Mouse (Mus musculus): ENCODE measurements at regions not wholly inside any gene's neighbourhood (a gene's known extent, or its start where the extent isn't known, plus 50 kb on each side); places are given as distances from the start of the nearest gene placed in this dataset.

- Histone ChIP-seq H3K4me2 (ENCODE audit: low read depth) (no peak overlapping the region), H3K9ac (ENCODE audit: low read length) (no peak overlapping the region)
Observed at GRCm38 (mm10) chr17:92159325-92159724, 1039.5 kb upstream of the Adcyap1 start.

GRCm38 (mm10) chr17:92185740-92186139 lies 1013.1 kb upstream of the Adcyap1 start:
- 87% methylated on average over 1 of the region's 1 CpGs for WGBS
- Histone ChIP-seq H3K27ac (ENCODE audit: low read depth, low read length) (no peak overlapping the region), H3K4me2 (ENCODE audit: low read depth) (no peak overlapping the region), H3K9ac (ENCODE audit: low read length) (no peak overlapping the region), H3K36me3 (ENCODE audit: control insufficient read depth, insufficient read depth, low read length) (no peaks in the 10 kb centered on the region), H3K4me3 (ENCODE audit: low read depth, low read length) (no peak overlapping the region), H3K4me1 (ENCODE audit: control insufficient read depth, insufficient read depth, low read length) (no peaks in the 10 kb centered on the region), H3K9me3 (ENCODE audit: control insufficient read depth, low read length) (no peaks in the 10 kb centered on the region), H3K27me3 (ENCODE audit: control insufficient read depth, insufficient read depth, low read length) (no peaks in the 10 kb centered on the region)
- DNase-seq (ENCODE audit: low spot score) (no peak), ATAC-seq (ENCODE audit: insufficient read depth, low FRiP score, low TSS enrichment) (no peak)

More at GRCm38 (mm10) chr17:92159325-92159724, 1039.5 kb upstream of the Adcyap1 start:
- H3K27me3 ChIP-seq (ENCODE audit: control insufficient read depth, insufficient read depth, low read length): no peaks in the 10 kb centered on the region
- H3K4me1 ChIP-seq (ENCODE audit: control insufficient read depth, insufficient read depth, low read length): no peaks in the 10 kb centered on the region
- H3K9me3 ChIP-seq (ENCODE audit: control insufficient read depth, low read length): no peaks in the 10 kb centered on the region
- no peak overlapping the region for H3K4me3 ChIP-seq (ENCODE audit: low read depth, low read length)
- no peak for ATAC-seq (ENCODE audit: insufficient read depth, low FRiP score, low TSS enrichment)
- no peaks in the 10 kb centered on the region for H3K36me3 ChIP-seq (ENCODE audit: control insufficient read depth, insufficient read depth, low read length)
- 55% methylated on average over 1 of the region's 1 CpGs for WGBS
- no peak overlapping the region for H3K27ac ChIP-seq (ENCODE audit: low read depth, low read length)
- DNase-seq (ENCODE audit: low spot score): no peak

GRCm38 (mm10) chr17:92210730-92211129 lies 988.1 kb upstream of the Adcyap1 start:
- H3K4me2 ChIP-seq (ENCODE audit: low read depth): no peak overlapping the region
- H3K27ac ChIP-seq (ENCODE audit: low read depth, low read length): no peak overlapping the region
- no peaks in the 10 kb centered on the region for H3K4me1 ChIP-seq (ENCODE audit: control insufficient read depth, insufficient read depth, low read length)
- H3K4me3 ChIP-seq (ENCODE audit: low read depth, low read length): no peak overlapping the region
- no peak overlapping the region for H3K9ac ChIP-seq (ENCODE audit: low read length)
- H3K9me3 ChIP-seq (ENCODE audit: control insufficient read depth, low read length): no peaks in the 10 kb centered on the region
- no peaks in the 10 kb centered on the region for H3K36me3 ChIP-seq (ENCODE audit: control insufficient read depth, insufficient read depth, low read length)
- H3K27me3 ChIP-seq (ENCODE audit: control insufficient read depth, insufficient read depth, low read length): no peaks in the 10 kb centered on the region
- peak; percentile 12 for DNase-seq (ENCODE audit: low spot score)
- ATAC-seq (ENCODE audit: insufficient read depth, low FRiP score, low TSS enrichment): 0 out of 2 replicates have a peak, but pooled peaks have one; percentile 61

- WGBS: 79% methylated on average over 2 of the region's 2 CpGs
- ATAC-seq (ENCODE audit: insufficient read depth, low FRiP score, low TSS enrichment): no peak
- H3K4me3 ChIP-seq (ENCODE audit: low read depth, low read length): no peak overlapping the region
Observed at GRCm38 (mm10) chr17:92216464-92216863, 982.4 kb upstream of the Adcyap1 start.

More at GRCm38 (mm10) chr17:92216464-92216863, 982.4 kb upstream of the Adcyap1 start:
- no peak for DNase-seq (ENCODE audit: low spot score)
- Histone ChIP-seq H3K4me2 (ENCODE audit: low read depth) (no peak overlapping the region), H3K9me3 (ENCODE audit: control insufficient read depth, low read length) (no peaks in the 10 kb centered on the region), H3K9ac (ENCODE audit: low read length) (no peak overlapping the region), H3K27ac (ENCODE audit: low read depth, low read length) (no peak overlapping the region), H3K4me1 (ENCODE audit: control insufficient read depth, insufficient read depth, low read length) (no peaks in the 10 kb centered on the region), H3K27me3 (ENCODE audit: control insufficient read depth, insufficient read depth, low read length) (no peaks in the 10 kb centered on the region), H3K36me3 (ENCODE audit: control insufficient read depth, insufficient read depth, low read length) (no peaks in the 10 kb centered on the region)
